Mouse (Mus musculus) intestine, postnatal 0 days (tissue): ENCODE results near the gene Hivep3. TPM values are rescaled to one million over a fixed set of nuclear protein-coding genes. Genes with fewer than 3 reads are reported as not detected.

ENCODE experiments used
- ATAC-seq: fragments of 200-750 bp; cut with Nextera tagmentation; 2 replicates; pipeline ENCODE4 v1.8.0; 2017; ENCODE audit warnings: mild to moderate bottlenecking, moderate TSS enrichment, moderate library complexity
- H3K27ac ChIP-seq: fragments of 300-500 bp; sonication (generic); 2 replicates; pipeline ENCODE4 v1.5.1; 2014; ENCODE audit warnings: mild to moderate bottlenecking, low read depth, low read length, moderate library complexity
- H3K27me3 ChIP-seq: fragments of 300-500 bp; sonication (generic); replicated peaks from 2 replicates; pipeline ENCODE4 v1.6.1; 2014; ENCODE audit warnings: low read length, mixed read lengths; ENCODE audit not compliant: control insufficient read depth, insufficient read depth
- H3K36me3 ChIP-seq: fragments of 300-500 bp; sonication (generic); 2 replicates; pipeline ENCODE4 v1.6.1; 2014; ENCODE audit warnings: mild to moderate bottlenecking, moderate library complexity; ENCODE audit not compliant: control insufficient read depth, insufficient read depth
- H3K4me1 ChIP-seq: fragments of 300-500 bp; sonication (generic); replicated peaks from 2 replicates; pipeline ENCODE4 v1.6.1; 2014; ENCODE audit warnings: antibody characterized with exemption, low read length, mixed read lengths; ENCODE audit not compliant: control insufficient read depth, insufficient read depth
- H3K4me2 ChIP-seq: fragments of 300-500 bp; sonication (generic); replicated peaks from 2 replicates; pipeline ENCODE4 v1.6.1; 2014; ENCODE audit warnings: low read depth, mild to moderate bottlenecking, moderate library complexity
- H3K4me3 ChIP-seq: fragments of 300-500 bp; sonication (generic); 2 replicates; pipeline ENCODE4 v1.5.1; 2014; ENCODE audit warnings: low read depth, low read length
- H3K9ac ChIP-seq: fragments of 300-500 bp; sonication (generic); 2 replicates; pipeline ENCODE4 v1.6.1; 2014; ENCODE audit warnings: mild to moderate bottlenecking, low read depth, low read length
- H3K9me3 ChIP-seq: fragments of 300-500 bp; sonication (generic); 2 replicates; pipeline ENCODE4 v1.6.1; 2016; ENCODE audit warnings: mixed run types; ENCODE audit not compliant: control insufficient read depth
- CTCF ChIP-seq: sonication (generic); IDR thresholded peaks from 2 replicates; pipeline ENCODE4 v1.5.1; 2016; ENCODE audit warnings: low read depth, mild to moderate bottlenecking, control low read depth, antibody characterized with exemption, moderate library complexity
- WGBS: fragments of 180-500 bp; shearing (Covaris S2); extraction: QIAGEN DNeasy Blood & Tissue Kit; methylation state at CpG from one replicate; pipeline ENCODE4 v1.1.7; 2014; 5-methylcytosine and 5-hydroxymethylcytosine counted together
- polyA plus RNA-seq: library from polyadenylated mRNA; unstranded; fragments of >200 nt; fragmentation: Nextera tagmentation; extraction: Ambion mirVana; gene quantifications from 2 replicates; pipeline ENCODE4 v1.2.1, GENCODE M21; 2015

The Hivep3 gene
- polyA plus RNA-seq, 1 experiment from 2014 or later, result 4.1 TPM

- no peak overlapping the region for H3K27ac ChIP-seq
- H3K27me3 ChIP-seq, result no peaks in the 10 kb centered on the region
- no peaks in the 10 kb centered on the region for H3K4me1 ChIP-seq
- no peaks in the 10 kb centered on the region for H3K36me3 ChIP-seq
- whole genome bisulfite sequencing, result 82% methylated on average over 9 of the region's 9 CpGs
- no peak overlapping the region for H3K9ac ChIP-seq
- no peaks in the 10 kb centered on the region for H3K9me3 ChIP-seq
- no peak for ATAC-seq
- no peak overlapping the region for H3K4me3 ChIP-seq
- TF ChIP-seq CTCF, result no peak
- no peak overlapping the region for H3K4me2 ChIP-seq
Observed at GRCm38 (mm10) chr4:119973729-119974605, 240.4 kb downstream of the Hivep3 start.

- Histone ChIP-seq H3K4me2 (no peak overlapping the region), H3K27me3 (no peaks in the 10 kb centered on the region), H3K9me3 (no peaks in the 10 kb centered on the region), H3K27ac (no peak overlapping the region), H3K4me3 (no peak overlapping the region), H3K9ac (no peak overlapping the region), H3K36me3 (no peaks in the 10 kb centered on the region), H3K4me1 (no peaks in the 10 kb centered on the region)
- TF ChIP-seq CTCF, result no peak
- no peak for ATAC-seq
- 82% methylated on average over 10 of the region's 10 CpGs for WGBS
Observed at GRCm38 (mm10) chr4:119975242-119975641, 241.7 kb downstream of the Hivep3 start.

- H3K36me3 ChIP-seq, result no peaks in the 10 kb centered on the region
- no peak overlapping the region for H3K9ac ChIP-seq
- ATAC-seq, result no peak
- no peaks in the 10 kb centered on the region for H3K27me3 ChIP-seq
- H3K9me3 ChIP-seq, result no peaks in the 10 kb centered on the region
- H3K27ac ChIP-seq, result no peak overlapping the region
- no peak overlapping the region for H3K4me2 ChIP-seq
- H3K4me1 ChIP-seq, result no peaks in the 10 kb centered on the region
- H3K4me3 ChIP-seq, result no peak overlapping the region
- TF ChIP-seq CTCF, result no peak
- WGBS, result 71% methylated on average over 12 of the region's 12 CpGs
Observed at GRCm38 (mm10) chr4:119975822-119976221, 242.2 kb downstream of the Hivep3 start.

- H3K27ac ChIP-seq, result no peak overlapping the region
- H3K4me1 ChIP-seq, result no peaks in the 10 kb centered on the region
- WGBS, result 46% methylated on average over 3 of the region's 3 CpGs
- H3K9me3 ChIP-seq, result no peaks in the 10 kb centered on the region
- TF ChIP-seq CTCF, result no peak
- no peak for ATAC-seq
- no peak overlapping the region for H3K9ac ChIP-seq
- no peak overlapping the region for H3K4me3 ChIP-seq
- H3K4me2 ChIP-seq, result no peak overlapping the region
- H3K36me3 ChIP-seq, result no peaks in the 10 kb centered on the region
- no peaks in the 10 kb centered on the region for H3K27me3 ChIP-seq
Observed at GRCm38 (mm10) chr4:119976428-119977168, 243.0 kb downstream of the Hivep3 start.

GRCm38 (mm10) chr4:119977817-119978491 is 244.4 kb downstream of the Hivep3 start:
- no peak for TF ChIP-seq CTCF
- H3K27me3 ChIP-seq, result no peaks in the 10 kb centered on the region
- H3K9ac ChIP-seq, result no peak overlapping the region
- no peak overlapping the region for H3K4me2 ChIP-seq
- H3K36me3 ChIP-seq, result no peaks in the 10 kb centered on the region
- ATAC-seq, result no peak
- no peak overlapping the region for H3K4me3 ChIP-seq
- no peak overlapping the region for H3K27ac ChIP-seq
- WGBS, result 64% methylated on average over 7 of the region's 7 CpGs
- no peaks in the 10 kb centered on the region for H3K4me1 ChIP-seq
- H3K9me3 ChIP-seq, result no peaks in the 10 kb centered on the region

- TF ChIP-seq CTCF, result no peak
- Histone ChIP-seq H3K27me3 (no peaks in the 10 kb centered on the region), H3K9ac (no peak overlapping the region), H3K36me3 (no peaks in the 10 kb centered on the region), H3K4me1 (no peaks in the 10 kb centered on the region), H3K27ac (no peak overlapping the region), H3K9me3 (no peaks in the 10 kb centered on the region), H3K4me2 (no peak overlapping the region), H3K4me3 (no peak overlapping the region)
- ATAC-seq, result no peak
- 61% methylated on average over 5 of the region's 5 CpGs for WGBS
Observed at GRCm38 (mm10) chr4:119979238-119979829, 245.8 kb downstream of the Hivep3 start.
